Mouse (Mus musculus): Measurements from ENCODE around the gene Nfatc2. TPM values are rescaled to one million over a fixed set of nuclear protein-coding genes. Genes with fewer than 3 reads are reported as not detected.

Nfatc2 gene
- total RNA-seq, 2 experiments from 2014 or later = 16.3 to 21.3 TPM

DNA sequence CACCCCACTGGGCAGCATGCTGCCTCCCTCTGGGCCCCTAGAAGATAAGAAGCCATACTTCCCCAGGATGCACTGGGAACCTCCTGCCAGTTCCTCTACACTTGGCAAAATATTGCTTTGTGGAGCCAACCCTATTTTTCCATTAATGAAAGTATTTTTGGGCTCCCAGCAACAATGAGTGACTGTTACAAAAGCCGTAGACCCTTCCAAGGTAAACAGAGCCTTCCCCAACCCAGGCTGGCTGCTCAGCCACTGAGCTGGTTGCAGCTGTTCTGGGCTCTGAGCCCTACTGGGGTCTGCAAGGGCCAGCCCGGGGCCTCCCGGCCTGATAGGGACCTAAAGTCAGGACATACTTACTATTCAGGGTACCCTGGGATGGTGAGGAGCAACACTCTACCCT, 9.5 kb upstream of the Nfatc2 start:
- intact Hi-C loops (cut with DNase I) = no loop called here
- peak in 1 of 2 experiments; percentile 44 for DNase-seq

DNA sequence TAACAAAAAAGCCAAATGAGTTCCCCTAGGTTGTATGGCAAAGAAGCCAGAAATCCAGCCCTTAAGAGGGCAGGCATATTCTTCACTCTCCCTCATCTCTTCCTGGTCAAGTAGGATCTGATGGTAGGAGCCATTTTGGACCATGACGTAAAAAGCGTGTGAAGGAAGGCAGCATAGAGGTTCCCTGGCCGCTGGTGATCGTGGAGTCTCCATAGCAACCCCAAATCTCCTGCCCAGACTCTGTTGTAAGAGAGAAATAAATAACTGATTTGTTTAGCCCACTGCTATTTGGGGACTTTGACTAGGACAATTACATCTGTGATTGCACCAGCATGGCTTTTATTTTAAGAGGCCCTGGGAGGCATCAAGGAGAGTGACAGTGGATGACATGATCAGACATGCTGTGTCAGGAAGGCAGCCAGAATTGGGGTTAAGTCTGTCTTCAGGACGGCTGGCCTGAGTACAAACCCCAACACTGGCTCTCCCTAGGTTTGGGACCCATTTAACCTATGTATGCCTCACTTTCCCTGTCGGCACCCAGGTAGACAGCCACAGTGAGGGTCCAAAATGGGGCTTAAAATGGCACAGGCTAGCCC, 8.3 kb upstream of the Nfatc2 start:
- no peak for DNase-seq
- intact Hi-C loops (cut with DNase I) = no loop called here

DNA sequence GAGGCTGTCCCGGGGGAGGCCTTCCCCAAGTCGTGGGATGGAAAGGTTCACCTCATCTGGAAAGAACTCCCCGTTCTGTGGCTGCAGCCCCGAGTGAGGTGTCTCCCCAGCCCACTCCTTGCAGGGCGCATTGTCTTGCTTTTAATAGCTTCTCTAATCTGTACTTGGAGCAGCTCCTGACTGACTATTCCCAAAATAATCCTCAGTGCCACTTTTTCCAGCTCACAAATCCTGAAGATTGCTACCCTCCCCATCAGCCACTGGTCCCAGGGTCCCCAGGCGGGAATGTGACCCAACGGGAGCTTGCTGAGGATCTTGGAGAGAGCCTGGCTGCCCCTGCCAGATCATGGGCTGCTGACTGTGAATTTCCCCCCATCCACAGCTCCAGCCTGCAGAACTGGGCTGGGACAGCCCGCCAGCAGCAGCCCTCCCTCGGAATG, 6.7 kb upstream of the Nfatc2 start:
- peak; percentile 54 to 56 for DNase-seq
- intact Hi-C loops (cut with DNase I) = no loop called here

DNA sequence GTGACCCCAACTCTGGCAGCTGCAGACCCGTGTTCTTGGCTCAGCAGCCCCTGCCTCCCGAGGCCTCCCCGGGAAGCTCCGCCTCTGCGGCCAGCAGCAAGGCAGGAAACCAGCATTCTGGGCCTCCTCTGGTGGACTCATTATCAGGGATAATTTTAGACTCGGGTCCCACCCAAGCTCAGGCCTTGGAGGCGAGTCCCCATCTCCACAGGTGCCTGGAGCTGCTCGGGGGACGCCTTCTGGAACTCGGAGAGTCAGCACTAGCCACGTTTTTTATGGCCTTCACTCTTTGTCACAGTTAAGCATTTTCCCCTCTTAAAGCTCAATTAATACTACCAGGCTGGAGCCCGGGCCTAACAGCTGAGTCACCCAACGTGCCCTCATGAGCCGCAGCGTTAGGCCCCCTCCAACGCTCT, 3.2 kb upstream of the Nfatc2 start:
- DNase-seq = peak; percentile 74 to 80
- intact Hi-C loops (cut with DNase I) = no loop called here

DNA sequence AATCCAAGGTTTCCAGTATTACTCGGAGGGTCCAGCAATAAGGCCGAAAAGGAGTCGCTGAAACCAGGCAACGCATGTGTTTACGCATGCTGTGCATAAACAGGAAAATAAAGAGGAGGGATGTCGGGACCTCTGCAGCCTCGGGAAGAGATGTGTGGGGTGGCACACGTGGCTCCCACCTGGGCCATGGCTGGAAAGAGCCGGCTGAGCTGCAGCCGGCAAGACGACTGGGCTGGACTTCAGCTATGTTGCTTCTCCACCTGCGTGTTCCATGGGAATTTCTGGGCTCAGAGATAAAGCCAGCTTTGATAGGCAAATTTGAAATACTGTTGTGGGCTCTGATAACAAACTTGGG, 907 bp upstream of the Nfatc2 start:
- peak; percentile 9 for DNase-seq
- intact Hi-C loops (cut with DNase I) = no loop called here

DNA sequence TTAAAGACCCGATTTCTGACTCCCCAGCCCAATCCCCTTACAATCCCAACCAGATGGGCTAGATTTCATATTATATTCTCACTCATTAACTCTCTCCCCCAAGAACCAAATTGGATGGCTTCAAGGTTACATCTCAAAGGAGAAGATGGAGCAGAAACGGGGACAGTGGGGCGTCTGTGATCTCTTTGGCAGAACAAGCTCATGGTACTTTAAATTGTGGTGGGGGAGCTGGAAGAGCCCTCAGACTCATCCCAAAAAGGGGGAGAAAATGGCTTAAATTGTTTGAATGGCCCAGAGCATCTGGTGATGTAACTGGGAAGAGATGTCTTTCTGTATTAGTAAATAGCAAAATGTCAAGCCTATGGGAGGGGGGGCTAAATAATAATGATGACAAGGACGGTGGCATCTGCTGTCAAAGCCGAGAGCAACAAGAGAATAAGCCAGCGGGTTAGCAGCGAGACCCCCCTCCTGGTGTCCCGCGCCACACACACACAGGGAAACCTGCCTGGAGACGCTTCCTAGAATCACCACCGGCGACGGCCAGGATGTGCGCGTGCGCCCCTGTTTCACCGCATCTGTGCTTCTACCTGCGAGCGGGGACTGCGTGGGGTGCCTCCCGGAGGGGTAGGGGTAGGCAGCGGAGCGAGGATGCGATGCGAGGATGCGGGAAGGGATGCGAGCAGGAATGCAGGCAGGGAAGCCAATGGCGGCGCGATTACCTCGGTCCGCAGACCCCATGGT, 537 bp downstream of the Nfatc2 start:
- DNase-seq = peak in 1 of 2 experiments; percentile 37
- intact Hi-C loops (cut with DNase I) = no loop called here

DNA sequence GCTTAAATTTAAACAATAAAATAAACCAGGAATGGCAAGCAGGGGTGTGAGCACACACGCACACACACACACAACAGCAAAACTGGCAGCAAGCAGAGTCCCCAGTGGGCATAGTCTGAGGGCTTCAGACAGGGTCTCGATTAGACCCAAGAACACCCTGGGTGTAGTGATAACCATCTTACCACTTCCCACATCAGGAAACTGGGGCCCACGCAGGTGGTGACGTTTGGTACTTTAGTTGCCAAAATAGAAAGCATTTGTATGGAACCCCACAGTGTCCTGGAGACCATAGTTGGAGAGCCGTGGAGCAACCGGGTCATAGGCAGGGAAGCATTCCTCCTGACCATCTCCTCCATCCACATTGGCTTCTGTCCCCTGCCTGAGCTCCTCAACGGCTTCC, 5.8 kb downstream of the Nfatc2 start:
- intact Hi-C loops (cut with DNase I) = no loop called here
- DNase-seq = no peak

DNA sequence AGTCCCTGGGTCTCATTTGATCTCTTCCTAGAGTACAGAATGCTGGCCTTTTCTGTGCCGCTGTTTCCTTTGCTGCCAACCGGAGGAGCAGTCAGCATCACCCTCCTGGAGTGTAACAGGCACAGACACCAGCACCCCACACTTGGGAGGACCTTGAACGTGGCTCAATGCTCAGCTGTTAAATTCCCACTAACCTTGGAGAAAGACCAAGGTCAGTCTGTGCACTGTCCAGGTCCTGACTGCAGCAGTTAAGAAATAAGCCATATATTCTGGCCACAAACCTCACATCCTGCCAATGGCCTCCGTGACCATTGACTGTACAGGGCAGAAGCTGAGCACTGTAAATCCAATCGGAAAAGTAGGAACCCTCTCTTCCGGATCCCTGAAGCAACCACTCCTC, 7.8 kb downstream of the Nfatc2 start:
- intact Hi-C loops (cut with DNase I) = loop anchor here (5.0 kb wide), 1 partner anchor 71 kb away; no protein-coding TSS in a partner anchor
- DNase-seq = no peak

DNA sequence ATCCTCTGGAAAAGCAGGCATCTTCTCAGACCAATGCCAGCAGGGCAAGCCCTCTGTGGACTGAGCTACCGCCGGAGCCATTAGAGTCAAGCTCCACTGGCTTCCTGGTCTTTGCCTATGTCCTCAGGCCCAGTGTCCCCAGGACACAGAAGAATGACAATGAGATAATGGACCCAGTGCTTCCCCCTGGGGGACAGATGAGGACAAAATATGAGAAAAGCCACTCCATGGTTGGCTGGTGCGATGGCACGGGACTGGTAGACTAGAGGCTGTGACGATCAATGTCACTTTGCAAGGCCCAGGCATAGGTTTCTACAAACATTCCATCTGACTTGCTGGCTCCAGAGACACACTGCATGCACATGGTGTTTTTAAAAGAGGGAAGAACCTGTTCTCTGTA, 8.5 kb downstream of the Nfatc2 start:
- intact Hi-C loops (cut with DNase I) = loop anchor here (5.0 kb wide), 1 partner anchor 71 kb away; no protein-coding TSS in a partner anchor

DNA sequence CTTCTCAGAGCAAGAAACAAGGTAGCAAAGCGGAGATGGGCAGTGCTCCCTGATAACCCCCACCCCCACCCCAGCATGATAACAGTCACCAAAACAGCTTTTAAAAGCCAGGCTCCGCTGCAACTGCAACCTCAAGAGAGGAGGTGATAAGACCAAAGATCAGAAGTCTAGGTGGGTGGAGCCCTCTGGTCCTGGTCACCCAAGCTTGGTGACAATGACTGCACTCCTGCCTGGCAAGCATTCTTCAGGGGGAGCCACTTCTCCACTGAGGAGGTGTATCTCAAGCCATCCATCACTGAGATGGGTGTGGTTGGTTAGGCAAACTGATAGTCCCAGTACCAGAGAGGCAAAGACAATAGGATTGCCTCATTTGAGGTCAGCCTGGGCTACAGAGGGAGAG, 10.4 kb downstream of the Nfatc2 start:
- intact Hi-C loops (cut with DNase I) = loop anchor here (5.0 kb wide), 1 partner anchor 69 kb away; no protein-coding TSS in a partner anchor
- no peak for DNase-seq

More for the DNA sequence above, 8.5 kb downstream of the Nfatc2 start:
- peak in 1 of 2 experiments; percentile 39 for DNase-seq

DNA sequence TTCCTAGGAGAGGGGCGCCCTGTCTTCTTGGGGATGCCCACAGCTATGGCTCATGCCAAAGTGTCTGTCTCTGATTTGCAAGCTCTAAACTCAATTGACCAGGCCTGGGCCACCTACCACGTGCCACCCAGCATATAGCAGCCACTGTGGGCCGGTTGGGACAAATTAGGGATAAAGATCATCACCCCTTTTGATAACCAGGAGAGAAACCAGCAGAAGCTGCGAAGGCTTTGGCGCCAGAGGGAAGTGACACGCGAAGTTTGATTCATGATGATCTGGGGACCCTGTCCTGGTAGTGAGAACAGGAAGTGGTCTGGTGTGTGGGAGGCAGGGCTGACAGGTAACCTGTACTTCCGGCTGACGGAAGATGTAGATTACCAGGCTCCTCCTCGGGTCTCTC, 10.9 kb downstream of the Nfatc2 start:
- peak in 1 of 2 experiments; percentile 12 for DNase-seq
- intact Hi-C loops (cut with DNase I) = loop anchor here (5.0 kb wide), 1 partner anchor 68 kb away; no protein-coding TSS in a partner anchor

DNA sequence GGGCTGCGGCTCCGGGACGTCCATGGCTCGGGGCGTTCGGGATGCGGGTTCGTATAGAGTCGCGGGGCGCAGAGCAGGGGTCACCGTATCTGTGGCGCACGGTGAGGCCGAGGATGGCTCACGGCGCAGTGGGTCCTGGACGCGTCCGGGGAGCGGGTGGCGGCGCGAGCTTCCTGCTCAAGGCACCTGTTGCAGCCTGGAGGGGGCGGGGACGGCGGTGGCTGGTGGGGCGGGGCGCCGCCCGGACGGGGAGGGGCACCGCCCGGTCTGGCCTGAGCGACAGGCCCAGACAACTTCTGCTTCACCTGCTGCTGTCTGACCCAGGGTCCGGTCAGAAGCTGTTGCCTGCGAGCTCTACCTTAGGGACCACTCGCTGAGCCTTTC, 11.3 kb downstream of the Nfatc2 start:
- DNase-seq = peak; percentile 54 to 63
- intact Hi-C loops (cut with DNase I) = loop anchor here (5.0 kb wide), 1 partner anchor 68 kb away; no protein-coding TSS in a partner anchor

DNA sequence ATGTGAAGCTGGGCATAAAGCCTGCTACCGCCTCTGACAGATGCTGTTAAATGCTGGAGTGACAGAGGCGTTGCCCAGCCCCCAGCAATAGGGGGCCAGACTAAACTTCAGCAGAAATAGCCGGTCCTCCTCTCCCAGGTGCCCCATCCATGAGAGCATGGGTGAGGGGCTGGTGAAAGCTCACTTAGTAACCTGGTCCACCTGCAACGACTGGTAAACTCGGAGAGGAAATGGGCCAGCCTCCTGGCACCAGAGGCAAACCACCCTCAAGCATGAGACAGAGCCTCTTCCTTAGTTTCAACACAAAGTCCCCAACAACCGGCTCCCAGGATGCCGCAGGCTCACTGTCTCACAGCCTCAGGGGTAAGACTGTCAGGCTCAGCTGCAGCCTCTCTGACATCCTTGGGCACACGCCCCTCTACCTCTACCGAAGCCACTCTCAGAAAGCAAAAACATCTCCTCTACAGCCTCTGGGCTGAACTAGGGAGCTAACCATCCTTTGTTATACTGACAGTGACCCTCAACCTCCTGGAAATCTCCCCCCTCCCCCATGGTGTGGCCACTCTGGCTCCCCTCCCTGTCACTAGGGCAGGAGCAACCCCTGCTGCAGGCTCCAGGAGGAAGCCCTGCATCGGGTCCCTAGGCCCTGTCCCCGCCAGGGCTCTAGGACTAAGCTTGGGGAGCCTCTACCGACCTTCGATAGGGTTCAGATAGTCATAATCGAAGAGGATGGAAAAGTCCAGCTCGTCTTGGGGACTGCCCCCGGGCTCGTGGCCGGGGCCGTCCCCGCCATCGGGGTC, 11.9 kb downstream of the Nfatc2 start:
- intact Hi-C loops (cut with DNase I) = loop anchor here (5.0 kb wide), 1 partner anchor 67 kb away; no protein-coding TSS in a partner anchor
- peak in 1 of 2 experiments; percentile 37 for DNase-seq

DNA sequence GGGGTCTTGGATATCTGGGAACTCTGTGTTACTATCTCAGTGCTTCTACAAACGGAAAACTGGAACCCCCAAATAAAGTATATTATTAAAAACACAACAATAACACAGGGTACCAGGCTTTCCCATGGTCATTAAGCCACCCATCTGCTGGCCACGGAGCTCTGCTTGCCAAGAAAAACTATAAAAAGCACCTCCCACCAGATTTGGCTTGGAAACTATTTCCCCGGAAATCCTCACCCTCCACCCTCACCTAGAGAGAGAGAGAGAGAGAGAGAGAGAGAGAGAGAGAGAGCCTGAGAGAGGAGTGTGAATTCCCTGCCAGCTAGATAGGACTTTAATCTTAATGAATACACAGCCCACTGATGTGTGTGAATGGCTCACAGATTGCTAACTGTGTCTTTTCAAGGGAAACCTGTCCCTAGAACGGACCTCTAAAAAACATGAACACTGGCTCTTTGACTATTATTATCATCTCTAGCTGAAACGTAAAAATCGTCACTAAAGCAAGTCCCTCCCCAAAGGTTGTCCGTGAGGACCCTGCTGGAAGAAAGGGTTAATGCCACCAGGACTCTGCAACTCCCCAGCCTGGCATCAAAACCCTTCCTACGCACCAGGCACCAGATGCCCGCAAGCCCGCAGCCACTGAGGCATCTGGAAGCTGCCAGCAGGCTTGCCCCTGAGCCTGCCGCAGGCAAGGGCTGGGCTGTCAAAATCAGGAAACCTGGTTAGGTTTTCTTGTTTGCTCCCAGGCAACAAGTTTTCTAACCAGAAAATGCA, 12.7 kb downstream of the Nfatc2 start:
- no peak for DNase-seq
- intact Hi-C loops (cut with DNase I) = no loop called here

DNA sequence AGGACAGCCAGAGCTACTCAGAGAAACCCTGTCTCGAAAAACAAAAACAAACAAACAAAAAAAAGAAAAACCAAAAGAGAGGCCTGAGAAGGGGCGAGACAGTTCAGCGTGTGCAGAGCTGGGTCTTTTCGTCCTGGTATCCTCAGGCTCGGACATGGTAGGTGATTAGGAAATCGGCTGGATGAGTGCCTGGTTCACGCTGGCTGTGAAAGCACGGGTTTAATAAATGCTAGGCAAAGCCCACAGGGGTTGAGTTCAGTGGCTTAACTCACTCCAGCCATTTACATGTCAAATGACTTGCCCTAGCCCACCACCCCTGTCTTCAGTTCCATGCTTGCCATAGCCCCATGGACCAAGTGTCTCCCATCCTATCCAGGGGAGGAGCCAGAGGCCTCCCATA, 14.3 kb downstream of the Nfatc2 start:
- no peak for DNase-seq
- intact Hi-C loops (cut with DNase I) = no loop called here

DNA sequence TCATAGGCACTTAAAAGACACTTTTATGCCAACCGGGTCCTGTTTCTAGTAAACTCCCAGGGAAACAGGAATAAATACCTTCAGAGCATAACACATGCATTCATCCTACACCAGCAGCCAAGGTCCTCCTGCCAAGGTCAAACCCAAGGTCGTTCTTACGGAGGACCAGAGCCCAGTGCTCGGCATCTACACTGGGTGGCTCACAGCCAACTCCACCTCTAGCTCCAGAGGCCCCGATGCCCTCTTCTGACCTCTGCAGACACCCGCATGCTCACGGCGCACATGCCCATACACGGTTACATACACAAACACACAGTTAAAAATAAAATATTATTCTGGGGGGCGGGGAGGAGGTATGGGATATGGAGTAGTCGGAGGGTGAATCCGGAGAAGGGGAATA, 14.9 kb downstream of the Nfatc2 start:
- intact Hi-C loops (cut with DNase I) = no loop called here
- DNase-seq = peak; percentile 74 to 83

DNA sequence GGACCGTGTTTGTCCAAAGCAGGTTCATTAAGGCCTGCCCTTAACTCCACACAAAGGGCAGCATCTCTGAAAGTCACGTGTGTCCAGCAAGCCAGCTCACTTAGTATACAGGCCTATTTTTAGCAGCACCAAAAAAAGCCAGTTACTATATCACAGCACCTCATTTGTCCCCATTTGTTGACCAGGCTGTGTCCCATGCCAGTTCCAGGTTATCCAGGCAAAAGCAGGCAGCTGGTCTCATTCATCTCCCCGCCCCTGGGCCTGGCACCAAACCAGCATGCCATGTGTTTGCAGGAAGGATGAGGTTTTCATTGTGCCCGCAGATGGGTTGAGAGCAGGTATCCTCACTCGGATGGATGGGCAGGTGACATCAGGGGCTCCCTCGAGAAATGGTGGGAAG, 16.6 kb downstream of the Nfatc2 start:
- intact Hi-C loops (cut with DNase I) = loop anchor here (5.0 kb wide), 1 partner anchor 58 kb away; no protein-coding TSS in a partner anchor
- peak; percentile 74 to 80 for DNase-seq

DNA sequence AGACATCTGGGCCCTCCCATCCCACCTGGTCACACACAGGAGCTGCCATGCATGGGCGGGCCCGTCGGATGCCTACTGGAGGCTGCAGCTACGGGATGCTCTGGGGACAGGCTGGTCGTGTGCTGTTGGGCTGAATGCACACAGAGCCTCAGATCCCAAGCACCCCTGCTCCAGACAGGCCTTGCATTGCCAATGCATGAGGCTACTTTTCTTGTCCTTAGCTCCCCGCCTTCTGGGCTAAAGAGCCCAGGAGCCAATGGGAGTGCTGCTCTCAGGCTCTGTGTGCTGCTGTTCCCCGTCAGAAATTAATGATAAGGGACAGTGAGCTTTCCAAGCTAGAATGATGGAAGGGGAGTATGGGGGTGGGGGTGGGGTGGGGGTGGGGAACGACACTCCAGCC, 17.0 kb downstream of the Nfatc2 start:
- intact Hi-C loops (cut with DNase I) = loop anchor here (5.0 kb wide), 1 partner anchor 57 kb away; no protein-coding TSS in a partner anchor
- DNase-seq = peak in 1 of 2 experiments; percentile 67

DNA sequence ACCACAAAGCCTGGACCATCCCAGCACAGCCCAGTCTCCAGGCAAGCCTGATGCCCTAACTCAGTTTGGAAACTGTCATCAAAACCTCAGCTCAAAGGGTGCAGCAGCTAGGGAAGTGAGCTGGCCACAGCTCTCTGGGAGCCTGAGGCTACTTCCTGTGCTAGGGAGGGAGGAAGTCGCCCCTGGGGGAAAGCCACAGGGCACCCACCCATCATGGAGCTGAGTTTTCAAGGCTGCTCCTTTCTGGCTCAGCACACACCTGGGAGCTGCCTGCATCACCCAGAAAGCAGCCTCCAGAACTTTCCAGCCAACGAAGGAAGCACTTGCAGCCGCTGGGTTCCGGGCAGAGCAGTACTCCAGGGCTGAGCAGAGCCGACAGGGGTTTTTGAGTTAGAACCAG, 18.4 kb downstream of the Nfatc2 start:
- intact Hi-C loops (cut with DNase I) = loop anchor here (5.0 kb wide), 1 partner anchor 56 kb away; no protein-coding TSS in a partner anchor
- DNase-seq = no peak

DNA sequence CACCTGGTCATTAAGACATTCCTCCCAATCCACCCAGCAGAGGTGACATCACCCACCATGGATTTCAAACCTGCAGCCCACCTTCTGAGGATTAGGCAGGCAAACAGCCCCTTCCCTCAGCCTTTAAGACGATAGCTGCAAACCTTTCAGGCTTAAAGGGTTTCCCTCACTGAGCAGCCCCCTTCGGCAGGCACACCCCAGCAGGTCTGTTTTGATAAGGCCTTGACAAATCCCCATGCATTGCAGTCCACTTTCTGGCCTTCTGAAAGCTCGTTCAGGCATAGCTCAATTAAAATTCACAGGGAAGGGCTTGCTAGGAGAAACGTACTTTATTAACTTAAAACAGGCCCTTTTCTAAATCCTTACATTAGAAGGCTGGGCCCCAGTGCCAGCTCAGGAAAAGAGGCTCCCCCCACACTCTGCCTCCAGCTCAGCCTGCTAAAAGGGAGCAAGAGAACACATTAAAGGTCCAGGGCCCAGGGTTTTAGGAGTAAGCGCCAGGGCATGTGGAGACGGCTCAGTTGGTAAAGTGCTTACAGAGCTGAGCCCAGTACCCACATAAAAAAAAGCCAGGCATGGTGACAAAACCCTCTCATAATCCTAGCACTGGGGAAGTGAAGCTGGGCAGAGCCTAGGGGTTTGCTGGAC, 20.1 kb downstream of the Nfatc2 start:
- no peak for DNase-seq
- intact Hi-C loops (cut with DNase I) = loop anchor here (5.0 kb wide), 1 partner anchor 54 kb away; no protein-coding TSS in a partner anchor
